Mouse (Mus musculus) forebrain, embryonic 14.5 days (tissue): ENCODE results near the gene Exoc4. TPM values are rescaled to one million over a fixed set of nuclear protein-coding genes. Genes with fewer than 3 reads are reported as not detected.

Source experiments
- ATAC-seq: fragments of 200-750 bp; cut with Nextera tagmentation; 2 replicates; pipeline ENCODE4 v1.8.0; 2017; ENCODE audit warnings: mild to moderate bottlenecking, moderate library complexity
- DNase-seq: peaks from one replicate; pipeline ENCODE4 v3.0.0-alpha.2; 2015; ENCODE audit warnings: low spot score
- H3K27ac ChIP-seq: fragments of 300-500 bp; sonication (generic); 2 replicates; pipeline ENCODE4 v1.5.1; 2014; ENCODE audit warnings: low read depth, mild to moderate bottlenecking, control low read depth, low read length, moderate library complexity
- H3K27me3 ChIP-seq: fragments of 300-500 bp; sonication (generic); replicated peaks from 2 replicates; pipeline ENCODE4 v1.6.1; 2014; ENCODE audit warnings: low read length, control low read depth, mixed read lengths; ENCODE audit not compliant: control insufficient read depth, insufficient read depth
- H3K36me3 ChIP-seq: fragments of 300-500 bp; sonication (generic); 2 replicates; pipeline ENCODE4 v1.6.1; 2014; ENCODE audit warnings: low read length, control low read depth; ENCODE audit not compliant: control insufficient read depth, insufficient read depth
- H3K4me1 ChIP-seq: fragments of 300-500 bp; sonication (generic); 2 replicates; pipeline ENCODE4 v1.6.1; 2014; ENCODE audit warnings: antibody characterized with exemption, low read length, control low read depth; ENCODE audit not compliant: control insufficient read depth, insufficient read depth
- H3K4me2 ChIP-seq: fragments of 300-500 bp; sonication (generic); 2 replicates; pipeline ENCODE4 v1.6.1; 2014; ENCODE audit warnings: mild to moderate bottlenecking, control low read depth, low read length
- H3K4me3 ChIP-seq: fragments of 300-500 bp; sonication (generic); 2 replicates; pipeline ENCODE4 v1.5.1; 2014; ENCODE audit warnings: low read depth, low read length, control low read depth
- H3K9ac ChIP-seq: fragments of 300-500 bp; sonication (generic); 2 replicates; pipeline ENCODE4 v1.6.1; 2014; ENCODE audit warnings: mild to moderate bottlenecking, low read length, control low read depth, moderate library complexity
- H3K9me3 ChIP-seq: fragments of 300-500 bp; sonication (generic); replicated peaks from 2 replicates; pipeline ENCODE4 v1.6.1; 2016; ENCODE audit warnings: low read length, control low read depth, mixed read lengths; ENCODE audit not compliant: control insufficient read depth
- WGBS: fragments of 180-500 bp; shearing (Covaris S2); extraction: QIAGEN DNeasy Blood & Tissue Kit; methylation state at CpG from one replicate; pipeline ENCODE4 v1.1.7; 2014; 5-methylcytosine and 5-hydroxymethylcytosine counted together
- polyA plus RNA-seq: library from polyadenylated mRNA; unstranded; fragments of >200 nt; fragmentation: Nextera tagmentation; extraction: Ambion mirVana; gene quantifications from 2 replicates; pipeline ENCODE4 v1.2.1, GENCODE M21; 2014

Gene Exoc4
- polyA plus RNA-seq, 1 experiment from 2014 or later, result 35.8 TPM

GRCm38 (mm10) chr6:33425007-33425406, 176.1 kb downstream of the Exoc4 start:
- Histone ChIP-seq H3K4me1 (no peaks in the 10 kb centered on the region), H3K9me3 (no peaks in the 10 kb centered on the region), H3K27me3 (no peaks in the 10 kb centered on the region), H3K27ac (no peak overlapping the region), H3K4me2 (no peak overlapping the region), H3K4me3 (no peak overlapping the region), H3K9ac (no peak overlapping the region), H3K36me3 (no peaks in the 10 kb centered on the region)
- ATAC-seq (no peak), DNase-seq (no peak)

- no peak overlapping the region for H3K4me2 ChIP-seq
- no peaks in the 10 kb centered on the region for H3K27me3 ChIP-seq
- no peaks in the 10 kb centered on the region for H3K36me3 ChIP-seq
- no peak overlapping the region for H3K9ac ChIP-seq
- H3K9me3 ChIP-seq, result no peaks in the 10 kb centered on the region
- no peak for ATAC-seq
- peaks cover 8% of the 10 kb centered on the region for H3K4me1 ChIP-seq
- WGBS, result 16% methylated on average over 4 of the region's 4 CpGs
- peak; percentile 80 for DNase-seq
- H3K27ac ChIP-seq, result no peak overlapping the region
- no peak overlapping the region for H3K4me3 ChIP-seq
Observed at GRCm38 (mm10) chr6:33431207-33431787, 182.4 kb downstream of the Exoc4 start.

GRCm38 (mm10) chr6:33440508-33440907, 191.6 kb downstream of the Exoc4 start:
- no peak overlapping the region for H3K9ac ChIP-seq
- H3K27me3 ChIP-seq, result no peaks in the 10 kb centered on the region
- H3K27ac ChIP-seq, result no peak overlapping the region
- DNase-seq, result no peak
- no peaks in the 10 kb centered on the region for H3K9me3 ChIP-seq
- ATAC-seq, result no peak
- H3K4me2 ChIP-seq, result no peak overlapping the region
- WGBS, result 10% methylated on average over 1 of the region's 1 CpGs
- no peaks in the 10 kb centered on the region for H3K4me1 ChIP-seq
- no peak overlapping the region for H3K4me3 ChIP-seq
- no peaks in the 10 kb centered on the region for H3K36me3 ChIP-seq

- ATAC-seq, result no peak
- H3K27ac ChIP-seq, result 0 out of 2 replicates have a peak overlapping the region, but pooled peaks have one; percentile 2
- H3K9me3 ChIP-seq, result no peaks in the 10 kb centered on the region
- DNase-seq, result no peak
- H3K27me3 ChIP-seq, result no peaks in the 10 kb centered on the region
- no peak overlapping the region for H3K4me2 ChIP-seq
- no peaks in the 10 kb centered on the region for H3K36me3 ChIP-seq
- 62% methylated on average over 2 of the region's 2 CpGs for WGBS
- H3K4me3 ChIP-seq, result no peak overlapping the region
- H3K4me1 ChIP-seq, result peaks cover 17% of the 10 kb centered on the region
- no peak overlapping the region for H3K9ac ChIP-seq
Observed at GRCm38 (mm10) chr6:33453810-33454209, 204.9 kb downstream of the Exoc4 start.

GRCm38 (mm10) chr6:33454354-33454753, 205.5 kb downstream of the Exoc4 start:
- ATAC-seq, result peak; percentile 57; the same call in 1 of the 2 replicates

GRCm38 (mm10) chr6:33455238-33455637, 206.4 kb downstream of the Exoc4 start:
- no peak overlapping the region for H3K27ac ChIP-seq
- DNase-seq (peak; percentile 78), ATAC-seq (peak; percentile 87)
- H3K9me3 ChIP-seq, result no peaks in the 10 kb centered on the region
- H3K36me3 ChIP-seq, result no peaks in the 10 kb centered on the region
- H3K4me1 ChIP-seq, result peaks cover 17% of the 10 kb centered on the region
- H3K27me3 ChIP-seq, result no peaks in the 10 kb centered on the region
- no peak overlapping the region for H3K9ac ChIP-seq
- H3K4me2 ChIP-seq, result no peak overlapping the region
- H3K4me3 ChIP-seq, result no peak overlapping the region
- WGBS, result 22% methylated on average over 1 of the region's 1 CpGs

More at GRCm38 (mm10) chr6:33454354-33454753, 205.5 kb downstream of the Exoc4 start:
- H3K27ac ChIP-seq, result peak overlapping the region; percentile 48; the same call in 1 of the 2 replicates
- H3K9me3 ChIP-seq, result no peaks in the 10 kb centered on the region
- peak; percentile 68 for DNase-seq
- H3K4me3 ChIP-seq, result no peak overlapping the region
- H3K9ac ChIP-seq, result no peak overlapping the region
- H3K4me2 ChIP-seq, result no peak overlapping the region
- H3K4me1 ChIP-seq, result peaks cover 17% of the 10 kb centered on the region
- 22% methylated on average over 2 of the region's 2 CpGs for WGBS
- H3K36me3 ChIP-seq, result no peaks in the 10 kb centered on the region
- H3K27me3 ChIP-seq, result no peaks in the 10 kb centered on the region

- WGBS, result 29% methylated on average over 3 of the region's 3 CpGs
- Histone ChIP-seq H3K27me3 (no peaks in the 10 kb centered on the region), H3K4me3 (no peak overlapping the region), H3K4me1 (peaks cover 5% of the 10 kb centered on the region; the same call in 1 of the 2 replicates), H3K36me3 (no peaks in the 10 kb centered on the region), H3K4me2 (no peak overlapping the region), H3K27ac (peak overlapping the region; percentile 45; the same call in 1 of the 2 replicates), H3K9me3 (no peaks in the 10 kb centered on the region), H3K9ac (no peak overlapping the region)
- DNase-seq (peak; percentile 25), ATAC-seq (peak; percentile 50)
Observed at GRCm38 (mm10) chr6:33464862-33465261, 216.0 kb downstream of the Exoc4 start.

GRCm38 (mm10) chr6:33465392-33465791, 216.5 kb downstream of the Exoc4 start:
- Histone ChIP-seq H3K4me3 (no peak overlapping the region), H3K27ac (peak overlapping the region; percentile 45; the same call in 1 of the 2 replicates), H3K36me3 (no peaks in the 10 kb centered on the region), H3K4me1 (peaks cover 5% of the 10 kb centered on the region; the same call in 1 of the 2 replicates), H3K27me3 (no peaks in the 10 kb centered on the region), H3K9ac (no peak overlapping the region), H3K9me3 (no peaks in the 10 kb centered on the region), H3K4me2 (no peak overlapping the region)
- ATAC-seq (peak; percentile 79), DNase-seq (peak; percentile 73)
- 6% methylated on average over 3 of the region's 3 CpGs for WGBS

- peaks cover 5% of the 10 kb centered on the region; the same call in 1 of the 2 replicates for H3K4me1 ChIP-seq
- no peaks in the 10 kb centered on the region for H3K9me3 ChIP-seq
- 77% methylated on average over 5 of the region's 5 CpGs for WGBS
- no peak overlapping the region for H3K4me2 ChIP-seq
- H3K4me3 ChIP-seq, result no peak overlapping the region
- H3K36me3 ChIP-seq, result no peaks in the 10 kb centered on the region
- H3K9ac ChIP-seq, result no peak overlapping the region
- ATAC-seq (no peak), DNase-seq (no peak)
- no peak overlapping the region for H3K27ac ChIP-seq
- H3K27me3 ChIP-seq, result no peaks in the 10 kb centered on the region
Observed at GRCm38 (mm10) chr6:33466168-33466839, 217.4 kb downstream of the Exoc4 start.
